Mouse (Mus musculus): ENCODE data around the gene Ift43.
A peak's percentile ranks its signal among the peaks of the same experiment; 100 is the strongest.

Gene Ift43

GRCm38 (mm10) chr12:86129005-86129404 lies 46.7 kb downstream of the Ift43 start:
- DNase-seq (ENCODE audit: low read depth, low spot score): peak; percentile 54

- no peak for DNase-seq (ENCODE audit: low read depth, low spot score)
Observed at GRCm38 (mm10) chr12:86129696-86130095, 47.4 kb downstream of the Ift43 start.

GRCm38 (mm10) chr12:86132799-86133198 lies 50.5 kb downstream of the Ift43 start:
- peak; percentile 76 for DNase-seq (ENCODE audit: low read depth, low spot score)

- no peak for DNase-seq (ENCODE audit: low read depth, low spot score)
Observed at GRCm38 (mm10) chr12:86135691-86136090, 53.4 kb downstream of the Ift43 start.

GRCm38 (mm10) chr12:86138696-86139095 lies 56.4 kb downstream of the Ift43 start:
- DNase-seq (ENCODE audit: low read depth, low spot score): no peak

- peak; percentile 61 for DNase-seq (ENCODE audit: low read depth, low spot score)
Observed at GRCm38 (mm10) chr12:86142389-86142788, 60.0 kb downstream of the Ift43 start.

- no peak for DNase-seq (ENCODE audit: low read depth, low spot score)
Observed at GRCm38 (mm10) chr12:86146246-86146645, 63.9 kb downstream of the Ift43 start.

GRCm38 (mm10) chr12:86148271-86148670 lies 65.9 kb downstream of the Ift43 start:
- no peak for DNase-seq (ENCODE audit: low read depth, low spot score)

- DNase-seq (ENCODE audit: low read depth, low spot score): no peak
Observed at GRCm38 (mm10) chr12:86149087-86149486, 66.7 kb downstream of the Ift43 start.

GRCm38 (mm10) chr12:86151941-86152340 lies 69.6 kb downstream of the Ift43 start:
- no peak for DNase-seq (ENCODE audit: low read depth, low spot score)

GRCm38 (mm10) chr12:86153213-86153957 lies 71.0 kb downstream of the Ift43 start:
- DNase-seq (ENCODE audit: low read depth, low spot score): no peak

- DNase-seq (ENCODE audit: low read depth, low spot score): no peak
Observed at GRCm38 (mm10) chr12:86155176-86155575, 72.8 kb downstream of the Ift43 start.

GRCm38 (mm10) chr12:86157166-86157565 lies 74.8 kb downstream of the Ift43 start:
- no peak for DNase-seq (ENCODE audit: low read depth, low spot score)

- DNase-seq (ENCODE audit: low read depth, low spot score): peak; percentile 51
Observed at GRCm38 (mm10) chr12:86157894-86158444, 75.6 kb downstream of the Ift43 start.

- DNase-seq (ENCODE audit: low read depth, low spot score): no peak
Observed at GRCm38 (mm10) chr12:86158689-86159483, 76.5 kb downstream of the Ift43 start.

- DNase-seq (ENCODE audit: low read depth, low spot score): no peak
Observed at GRCm38 (mm10) chr12:86161436-86161835, 79.1 kb downstream of the Ift43 start.

- no peak for DNase-seq (ENCODE audit: low read depth, low spot score)
Observed at GRCm38 (mm10) chr12:86161942-86162341, 79.6 kb downstream of the Ift43 start.

GRCm38 (mm10) chr12:86162890-86163816 lies 80.8 kb downstream of the Ift43 start:
- no peak for DNase-seq (ENCODE audit: low read depth, low spot score)

- peak; percentile 20 for DNase-seq (ENCODE audit: low read depth, low spot score)
Observed at GRCm38 (mm10) chr12:86166244-86166643, 83.9 kb downstream of the Ift43 start.

GRCm38 (mm10) chr12:86167075-86167474 lies 84.7 kb downstream of the Ift43 start:
- DNase-seq (ENCODE audit: low read depth, low spot score): no peak

GRCm38 (mm10) chr12:86168712-86169111 lies 86.4 kb downstream of the Ift43 start:
- no peak for DNase-seq (ENCODE audit: low read depth, low spot score)

Data from 3T3-L1 (cell line).